Mouse (Mus musculus) cerebellum, adult 2 months (tissue): ENCODE measurements at regions not wholly inside any gene's neighbourhood (a gene's known extent, or its start where the extent isn't known, plus 50 kb on each side); places are given as distances from the start of the nearest gene placed in this dataset.

Source experiments
- DNase-seq, 2 experiments: peaks; one replicate each; pipeline ENCODE4 v3.0.0; 2021
- H3K27ac ChIP-seq: fragments of 200-500 bp; 2 replicates; pipeline ENCODE4 v1.5.1; 2012; ENCODE audit warnings: low read length, control low read depth, inconsistent platforms; ENCODE audit not compliant: insufficient read depth
- H3K27me3 ChIP-seq: fragments of 200-500 bp; 2 replicates; pipeline ENCODE4 v1.6.1; 2012; ENCODE audit warnings: inconsistent platforms, mild to moderate bottlenecking, low read length, moderate library complexity; ENCODE audit not compliant: control insufficient read depth, insufficient read depth
- H3K4me1 ChIP-seq: fragments of 200-500 bp; 2 replicates; pipeline ENCODE4 v1.6.1; 2011; ENCODE audit warnings: low read length; ENCODE audit not compliant: control insufficient read depth, insufficient read depth
- H3K4me3 ChIP-seq: fragments of 200-500 bp; replicated peaks from 2 replicates; pipeline ENCODE3; 2011; ENCODE audit warnings: mild to moderate bottlenecking, low read depth, low read length, control low read depth; ENCODE audit not compliant: insufficient read depth
- CTCF ChIP-seq: fragments of 200-500 bp; IDR thresholded peaks from 2 replicates; pipeline ENCODE4 v1.5.1; 2011; ENCODE audit warnings: low read depth, mild to moderate bottlenecking, control low read depth, low read length, moderate library complexity, borderline replicate concordance; ENCODE audit not compliant: insufficient read depth
- POLR2A ChIP-seq: fragments of 200-500 bp; IDR thresholded peaks from 2 replicates; pipeline ENCODE4 v1.6.1; 2011; ENCODE audit warnings: low read length, control low read depth, borderline replicate concordance; ENCODE audit not compliant: insufficient read depth
- WGBS: fragments of 180-500 bp; shearing (Covaris S2); methylation state at CpG from one replicate; pipeline ENCODE4 v1.1.7; 2018; 5-methylcytosine and 5-hydroxymethylcytosine counted together

DNA sequence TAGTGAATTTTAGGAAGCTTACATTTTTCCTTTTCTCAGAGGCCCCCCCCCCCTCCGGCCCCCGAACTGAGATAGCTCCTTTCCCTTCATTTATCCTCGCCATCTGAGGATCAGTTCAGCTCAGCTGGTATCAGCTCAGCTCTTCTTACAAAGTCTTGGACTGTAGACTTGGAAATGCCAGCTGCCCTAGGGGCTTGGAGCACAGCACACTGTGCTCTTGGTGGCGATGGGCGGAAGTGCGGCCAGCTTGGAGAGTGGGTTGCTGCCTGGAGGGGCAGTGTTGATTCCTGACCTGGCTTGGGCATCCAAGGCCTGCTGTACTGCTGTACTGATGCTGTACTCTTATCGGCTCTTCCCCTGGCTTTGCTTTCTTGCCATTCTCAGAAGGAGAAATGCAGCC, 298.7 kb upstream of the Tbc1d5 start:
- no peak for DNase-seq
- no peak overlapping the region for H3K27ac ChIP-seq
- H3K4me3 ChIP-seq, result no peak overlapping the region
- no peak for TF ChIP-seq CTCF
- TF ChIP-seq POLR2A, result no peak
- H3K4me1 ChIP-seq, result no peaks in the 10 kb centered on the region
- WGBS, result 69% methylated on average over 7 of the region's 7 CpGs
- no peaks in the 10 kb centered on the region for H3K27me3 ChIP-seq

DNA sequence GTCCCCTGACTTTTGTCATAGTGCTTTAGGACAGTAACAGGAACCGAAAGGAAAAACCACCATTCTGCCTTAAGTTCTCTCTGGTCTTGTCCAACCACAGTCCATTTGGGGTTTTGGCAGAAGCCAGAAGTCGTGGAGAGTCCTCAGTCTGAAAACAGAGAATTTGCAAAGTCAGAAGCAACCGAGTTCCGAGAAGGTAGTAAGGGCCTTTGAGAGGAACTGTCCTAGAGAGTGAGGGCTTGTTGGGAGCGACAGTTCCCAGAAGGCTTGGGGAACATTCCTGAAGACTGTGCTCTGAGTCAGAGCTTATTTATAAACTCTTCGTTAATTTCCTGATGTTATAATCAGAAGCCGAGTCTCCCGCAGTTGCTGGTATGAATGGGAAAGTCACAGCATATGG, 298.3 kb upstream of the Tbc1d5 start:
- TF ChIP-seq CTCF (no peak), POLR2A (no peak)
- Histone ChIP-seq H3K27me3 (no peaks in the 10 kb centered on the region), H3K27ac (no peak overlapping the region), H3K4me1 (no peaks in the 10 kb centered on the region), H3K4me3 (no peak overlapping the region)
- WGBS, result 92% methylated on average over 8 of the region's 8 CpGs
- DNase-seq, result no peak

DNA sequence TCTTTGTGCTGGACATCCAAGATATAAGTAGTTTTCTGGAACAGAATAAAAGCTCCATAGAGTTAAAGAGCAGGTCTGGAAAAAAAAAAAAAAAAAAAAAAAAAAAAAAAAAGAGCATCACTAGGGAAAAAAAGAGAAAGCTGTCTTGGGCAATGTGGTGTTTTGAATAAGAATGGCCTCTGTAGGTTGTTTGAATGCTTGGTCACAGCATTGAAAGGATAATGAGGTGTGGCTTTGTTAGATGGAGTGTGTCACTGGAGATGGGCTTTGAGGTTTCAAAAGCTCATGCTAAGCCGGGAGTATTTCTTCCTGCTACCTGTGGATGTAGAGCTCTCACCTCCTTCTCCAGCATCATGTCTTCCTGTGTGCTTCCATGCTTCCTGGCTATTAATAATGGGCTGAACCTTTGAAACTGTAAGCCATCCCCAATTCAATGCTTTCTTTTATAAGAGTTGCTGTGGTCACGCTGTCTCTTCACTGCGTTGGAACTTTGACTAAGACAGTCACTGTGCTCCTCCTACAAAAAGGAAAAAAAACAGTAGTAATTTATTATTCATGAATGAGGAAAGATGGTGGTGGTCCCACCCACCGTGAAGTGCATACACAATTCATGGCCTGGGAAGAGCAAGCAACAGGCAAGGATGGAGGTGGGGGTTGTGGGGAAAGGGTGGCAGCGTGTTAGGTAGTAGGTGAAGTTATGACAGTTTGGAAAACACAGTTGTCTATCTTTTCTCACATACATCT, 283.2 kb upstream of the Tbc1d5 start:
- Histone ChIP-seq H3K4me1 (no peaks in the 10 kb centered on the region), H3K27me3 (no peaks in the 10 kb centered on the region), H3K27ac (no peak overlapping the region), H3K4me3 (no peak overlapping the region)
- no peak for TF ChIP-seq POLR2A
- TF ChIP-seq CTCF, result no peak
- DNase-seq, result no peak
- 49% methylated on average over 5 of the region's 5 CpGs for WGBS

DNA sequence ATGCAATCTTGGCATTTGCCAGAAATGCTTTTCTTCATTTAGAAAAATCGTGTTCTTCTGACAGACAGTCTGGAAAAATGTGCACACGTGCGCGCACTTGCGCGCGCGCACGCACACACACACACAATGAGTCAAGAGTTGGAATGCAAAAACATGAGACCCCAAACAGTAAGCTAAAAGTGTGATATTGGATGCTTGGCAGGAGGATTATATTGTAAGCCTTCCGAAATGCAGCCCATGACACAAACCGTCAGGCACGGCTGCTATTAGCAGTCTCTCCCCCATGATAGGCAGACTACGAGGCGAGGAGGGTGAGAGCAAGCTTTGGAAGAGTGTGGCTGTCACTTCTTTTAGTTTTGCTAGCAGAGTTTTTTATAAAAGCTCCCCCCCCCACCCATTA, 282.1 kb upstream of the Tbc1d5 start:
- Histone ChIP-seq H3K27me3 (no peaks in the 10 kb centered on the region), H3K4me3 (no peak overlapping the region), H3K4me1 (no peaks in the 10 kb centered on the region), H3K27ac (no peak overlapping the region)
- TF ChIP-seq CTCF (no peak), POLR2A (no peak)
- DNase-seq, result no peak
- 18% methylated on average over 14 of the region's 14 CpGs for WGBS

GRCm38 (mm10) chr17:51459119-51459518, 280.0 kb upstream of the Tbc1d5 start:
- WGBS, result 76% methylated on average over 1 of the region's 1 CpGs
- DNase-seq, result no peak
- TF ChIP-seq POLR2A (no peak), CTCF (no peak)
- Histone ChIP-seq H3K4me3 (no peak overlapping the region), H3K4me1 (no peaks in the 10 kb centered on the region), H3K27ac (no peak overlapping the region), H3K27me3 (no peaks in the 10 kb centered on the region)

DNA sequence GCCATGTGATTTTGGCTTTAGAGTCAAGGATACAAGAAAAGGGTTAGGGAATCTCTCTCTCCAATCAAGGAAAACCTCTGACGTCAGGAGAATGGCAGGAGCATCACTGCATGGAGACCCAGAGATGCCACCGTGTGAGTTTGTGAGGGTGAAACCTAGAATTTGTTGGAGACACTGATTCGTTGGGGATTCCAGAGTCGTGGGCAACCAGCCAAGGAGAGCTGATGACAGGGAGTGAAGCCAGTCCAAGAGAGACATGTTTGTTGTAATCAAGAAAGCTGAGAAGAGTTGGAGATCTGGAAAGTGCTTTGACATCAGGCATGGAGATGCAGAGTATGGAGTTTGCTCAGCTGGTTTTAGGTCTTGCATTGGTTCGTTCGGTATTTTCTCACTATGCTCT, 236.6 kb upstream of the Tbc1d5 start:
- 0 out of 2 replicates have a peak, but pooled peaks cover 2% of the 10 kb centered on the region for H3K4me1 ChIP-seq
- no peak for DNase-seq
- WGBS, result 61% methylated on average over 6 of the region's 6 CpGs
- H3K4me3 ChIP-seq, result no peak overlapping the region
- no peak overlapping the region for H3K27ac ChIP-seq
- TF ChIP-seq CTCF (no peak), POLR2A (no peak)
- no peaks in the 10 kb centered on the region for H3K27me3 ChIP-seq

DNA sequence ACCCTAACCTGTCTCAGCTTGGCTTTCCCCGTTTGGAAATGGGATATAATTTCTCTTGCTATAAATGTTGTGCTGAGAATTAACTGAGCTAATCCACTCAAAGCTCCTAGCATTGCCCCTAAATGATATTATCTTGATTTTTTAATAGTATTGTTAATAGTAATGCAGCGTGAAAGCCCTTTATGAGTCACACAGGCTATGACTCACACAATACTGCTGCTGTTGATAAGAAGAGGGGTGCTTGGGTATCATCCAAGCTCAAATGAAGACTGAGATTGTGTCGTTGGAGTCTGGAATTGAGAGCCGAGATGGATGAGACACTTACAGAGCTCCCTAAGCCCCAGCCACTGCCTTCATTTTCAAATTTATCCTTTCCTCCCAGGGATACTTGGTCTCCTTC, 235.2 kb upstream of the Tbc1d5 start:
- H3K27ac ChIP-seq, result no peak overlapping the region
- DNase-seq, result no peak
- no peak overlapping the region for H3K4me3 ChIP-seq
- TF ChIP-seq POLR2A (no peak), CTCF (no peak)
- 79% methylated on average over 4 of the region's 4 CpGs for WGBS
- 0 out of 2 replicates have a peak, but pooled peaks cover 2% of the 10 kb centered on the region for H3K4me1 ChIP-seq
- no peaks in the 10 kb centered on the region for H3K27me3 ChIP-seq

DNA sequence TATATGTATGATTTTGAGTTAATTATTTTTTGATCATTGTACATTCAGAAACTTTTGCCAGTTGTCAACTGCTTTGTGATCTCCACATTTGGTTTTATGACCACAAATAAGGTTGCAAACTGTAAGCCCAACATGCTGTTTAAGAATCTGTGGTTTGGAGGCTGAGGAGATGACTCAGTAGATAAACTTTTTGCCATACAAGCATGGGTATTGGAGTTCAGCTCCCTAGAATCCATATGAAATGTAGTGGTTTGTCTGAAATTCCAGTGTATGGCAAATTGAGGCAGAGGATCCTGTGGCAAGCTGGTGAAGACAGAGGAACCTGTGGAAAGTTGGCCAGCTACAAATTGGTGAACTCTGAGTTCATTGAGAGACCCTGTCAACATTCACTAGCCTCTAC, 234.6 kb upstream of the Tbc1d5 start:
- TF ChIP-seq CTCF (no peak), POLR2A (no peak)
- no peak overlapping the region for H3K27ac ChIP-seq
- DNase-seq, result no peak
- H3K4me3 ChIP-seq, result no peak overlapping the region
- H3K4me1 ChIP-seq, result 0 out of 2 replicates have a peak, but pooled peaks cover 2% of the 10 kb centered on the region
- H3K27me3 ChIP-seq, result no peaks in the 10 kb centered on the region
